Mouse (Mus musculus) embryonic fibroblast, embryonic 13.5 days (primary cell): ENCODE measurements at regions not wholly inside any gene's neighbourhood (a gene's known extent, or its start where the extent isn't known, plus 50 kb on each side); places are given as distances from the start of the nearest gene placed in this dataset.

Source experiments
- CTCF ChIP-seq: IDR thresholded peaks from 2 replicates; pipeline ENCODE4 v1.5.1; 2011; ENCODE audit warnings: mild to moderate bottlenecking, control low read depth, low read length, moderate library complexity, borderline replicate concordance; ENCODE audit not compliant: insufficient read depth
- POLR2A ChIP-seq: IDR thresholded peaks from 2 replicates; pipeline ENCODE4 v1.6.1; 2011; ENCODE audit warnings: low read depth, mild to moderate bottlenecking, control low read depth, low read length, moderate library complexity

- TF ChIP-seq CTCF = no peak
- no peak for TF ChIP-seq POLR2A
Measured at GRCm38 (mm10) chr4:56686141-56686540, 53.7 kb upstream of the Gm26657 start.
